Mouse (Mus musculus) hindbrain, embryonic 10.5 days (tissue): ENCODE results near the gene Dll3. TPM values are rescaled to one million over a fixed set of nuclear protein-coding genes. Genes with fewer than 3 reads are reported as not detected.

Experiments
- DNase-seq: peaks from one replicate; pipeline ENCODE4 v3.0.0-alpha.2; 2017; ENCODE audit warnings: low spot score
- H3K27ac ChIP-seq: fragments of 300-500 bp; sonication (generic); 2 replicates; pipeline ENCODE4 v1.5.1; 2016; ENCODE audit warnings: mild to moderate bottlenecking, moderate library complexity
- H3K27me3 ChIP-seq: fragments of 300-500 bp; sonication (generic); 2 replicates; pipeline ENCODE4 v1.6.1; 2016; ENCODE audit warnings: mild to moderate bottlenecking; ENCODE audit not compliant: poor library complexity, insufficient read depth, severe bottlenecking
- H3K36me3 ChIP-seq: fragments of 300-500 bp; sonication (generic); 2 replicates; pipeline ENCODE4 v1.6.1; 2016; ENCODE audit warnings: mild to moderate bottlenecking, moderate library complexity
- H3K4me1 ChIP-seq: fragments of 300-500 bp; sonication (generic); replicated peaks from 2 replicates; pipeline ENCODE4 v1.6.1; 2016; ENCODE audit warnings: mild to moderate bottlenecking
- H3K4me3 ChIP-seq: fragments of 300-500 bp; sonication (generic); 2 replicates; pipeline ENCODE4 v1.5.1; 2016; ENCODE audit warnings: mild to moderate bottlenecking, moderate library complexity
- H3K9me3 ChIP-seq: fragments of 300-500 bp; sonication (generic); 2 replicates; pipeline ENCODE4 v1.6.1; 2016; ENCODE audit warnings: mild to moderate bottlenecking, moderate library complexity
- WGBS: fragments of 180-500 bp; shearing (Covaris S2); methylation state at CpG from one replicate; pipeline ENCODE4 v1.1.7; 2016; 5-methylcytosine and 5-hydroxymethylcytosine counted together
- polyA plus RNA-seq: library from polyadenylated mRNA; unstranded; fragments of >200 nt; fragmentation: Nextera tagmentation; extraction: Ambion mirVana; gene quantifications from 2 replicates; pipeline ENCODE4 v1.2.1, GENCODE M21; 2016

The Dll3 gene
- polyA plus RNA-seq, 1 experiment from 2014 or later: 88.5 TPM

GRCm38 (mm10) chr7:28294481-28294880 lies 7.6 kb downstream of the Dll3 start:
- H3K4me3 ChIP-seq: peak overlapping the region; percentile 61
- peaks cover 58% of the 10 kb centered on the region for H3K4me1 ChIP-seq
- H3K36me3 ChIP-seq: peaks cover 41% of the 10 kb centered on the region
- peaks cover 100% of the 10 kb centered on the region for H3K27me3 ChIP-seq
- peak overlapping the region; percentile 74 for H3K27ac ChIP-seq
- DNase-seq: peak; percentile 83
- no peaks in the 10 kb centered on the region for H3K9me3 ChIP-seq
- 6% methylated on average over 63 of the region's 63 CpGs for WGBS

- DNase-seq: peak; percentile 61
- Histone ChIP-seq H3K4me3 (peak within 1 kb of the TSS; percentile 45), H3K27ac (peak within 1 kb of the TSS; percentile 74), H3K27me3 (peaks cover 88% of the 10 kb centered on the region), H3K9me3 (no peaks in the 10 kb centered on the region), H3K36me3 (peaks cover 22% of the 10 kb centered on the region), H3K4me1 (peaks cover 45% of the 10 kb centered on the region)
- under 1% methylated on average over 52 of the region's 52 CpGs for WGBS
Observed at GRCm38 (mm10) chr7:28290638-28291590, 11.1 kb downstream of the Dll3 start, which contains the start of gene Selenov. Gene Selenov, minus strand, starts transcription at chr7:28291186.

- DNase-seq: peak; percentile 48
- WGBS: 0% methylated on average over 16 of the region's 18 CpGs
- Histone ChIP-seq H3K4me1 (peaks cover 42% of the 10 kb centered on the region), H3K27ac (peak overlapping the region; percentile 74), H3K27me3 (peaks cover 80% of the 10 kb centered on the region), H3K9me3 (no peaks in the 10 kb centered on the region), H3K36me3 (peaks cover 20% of the 10 kb centered on the region), H3K4me3 (peak overlapping the region; percentile 45)
Observed at GRCm38 (mm10) chr7:28290165-28290564, 11.9 kb downstream of the Dll3 start.

GRCm38 (mm10) chr7:28280630-28281029 lies 21.4 kb downstream of the Dll3 start:
- Histone ChIP-seq H3K27ac (no peak overlapping the region), H3K27me3 (no peaks in the 10 kb centered on the region), H3K9me3 (no peaks in the 10 kb centered on the region), H3K4me3 (no peak overlapping the region), H3K36me3 (no peaks in the 10 kb centered on the region), H3K4me1 (peaks cover 11% of the 10 kb centered on the region)
- WGBS: 73% methylated on average over 7 of the region's 7 CpGs
- DNase-seq: no peak

DNA sequence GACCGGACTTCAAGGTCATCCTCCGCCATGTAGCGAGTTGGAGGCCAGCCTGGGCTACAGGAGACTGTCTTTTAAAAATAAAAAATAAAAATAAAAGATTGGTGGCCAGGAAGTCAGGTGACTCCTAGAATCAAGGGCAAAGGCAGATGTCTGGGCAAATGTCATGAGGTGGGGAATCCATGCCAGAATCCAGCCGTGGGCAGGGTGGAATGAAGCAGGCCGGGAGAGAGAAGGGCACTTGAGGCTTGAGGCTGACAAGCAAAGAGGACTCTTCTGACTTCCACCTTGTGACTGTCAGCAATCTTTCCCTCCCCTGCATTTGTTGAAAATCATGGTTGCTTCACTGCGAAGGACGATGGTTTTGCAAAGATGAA lies 23.8 kb downstream of the Dll3 start:
- 84% methylated on average over 7 of the region's 7 CpGs for WGBS
- DNase-seq: no peak
- H3K9me3 ChIP-seq: no peaks in the 10 kb centered on the region

DNA sequence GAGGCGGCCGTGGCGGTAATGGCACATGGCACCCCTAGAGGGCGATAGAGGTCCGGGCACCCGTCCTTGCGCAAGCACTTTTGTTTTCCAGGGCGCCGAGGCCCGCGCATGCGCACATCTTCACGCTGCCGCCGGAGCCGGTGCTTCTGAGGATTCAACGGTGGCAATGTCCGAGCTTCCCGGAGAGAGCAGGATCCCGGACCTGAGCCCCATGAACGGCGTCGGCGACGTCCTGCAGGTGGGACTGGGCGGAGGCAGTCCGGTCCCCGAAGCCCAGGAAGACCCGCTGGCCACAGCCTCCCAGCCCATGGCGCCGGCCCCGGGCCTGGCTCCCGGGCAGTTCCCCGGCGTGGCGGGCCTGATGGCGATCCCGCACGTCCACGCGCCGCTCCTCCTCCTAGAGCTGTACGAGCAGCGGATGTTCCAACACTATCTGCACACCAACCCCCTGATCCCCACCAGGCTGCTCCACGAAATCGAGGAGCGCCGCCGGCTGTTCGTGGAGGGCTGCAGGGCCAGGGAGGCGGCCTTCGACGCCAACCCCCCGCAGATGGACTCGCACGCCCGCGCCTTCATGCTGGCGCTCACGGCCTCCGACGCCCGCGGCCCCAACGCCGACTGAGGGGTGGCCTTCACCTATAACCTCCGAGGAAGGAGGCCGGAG lies 24.3 kb downstream of the Dll3 start, which contains the start of gene Eid2b:
TSS of gene Eid2b (plus strand) at position 125 of the 664 bp plus-strand sequence.
- Histone ChIP-seq H3K36me3 (peaks cover 11% of the 10 kb centered on the region), H3K9me3 (no peaks in the 10 kb centered on the region), H3K27ac (peak within 1 kb of the TSS; percentile 93), H3K4me1 (peaks cover 11% of the 10 kb centered on the region), H3K4me3 (peak within 1 kb of the TSS; percentile 61), H3K27me3 (no peaks in the 10 kb centered on the region)
- WGBS: 3% methylated on average over 68 of the region's 68 CpGs
- DNase-seq: peak; percentile 96

More for the DNA sequence above, 23.8 kb downstream of the Dll3 start:
- peak overlapping the region; percentile 93 for H3K27ac ChIP-seq
- H3K4me1 ChIP-seq: peaks cover 11% of the 10 kb centered on the region
- no peaks in the 10 kb centered on the region for H3K27me3 ChIP-seq
- H3K36me3 ChIP-seq: peaks cover 6% of the 10 kb centered on the region
- H3K4me3 ChIP-seq: peak overlapping the region; percentile 61

DNA sequence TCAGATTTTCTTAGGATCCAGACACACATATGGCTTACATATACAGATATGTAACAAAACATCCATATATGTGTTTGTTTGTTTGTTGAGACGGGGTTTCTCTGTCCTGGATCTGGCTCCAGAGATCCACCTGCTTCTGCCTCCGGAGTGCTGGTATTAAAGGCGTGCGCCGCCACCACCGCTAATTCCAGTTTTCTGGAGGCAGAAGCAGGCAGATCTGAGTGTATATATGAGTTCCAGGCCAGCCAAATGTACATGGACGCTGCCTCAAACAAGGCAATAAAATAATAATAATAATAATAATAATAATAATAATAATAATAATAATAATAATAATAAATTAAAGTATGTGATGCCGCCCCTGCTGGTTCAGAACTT lies 24.8 kb downstream of the Dll3 start:
- no peaks in the 10 kb centered on the region for H3K9me3 ChIP-seq
- WGBS: 61% methylated on average over 8 of the region's 8 CpGs
- H3K4me3 ChIP-seq: no peak overlapping the region
- H3K27ac ChIP-seq: no peak overlapping the region
- H3K27me3 ChIP-seq: no peaks in the 10 kb centered on the region
- peaks cover 11% of the 10 kb centered on the region for H3K4me1 ChIP-seq
- peaks cover 17% of the 10 kb centered on the region for H3K36me3 ChIP-seq
- DNase-seq: no peak

DNA sequence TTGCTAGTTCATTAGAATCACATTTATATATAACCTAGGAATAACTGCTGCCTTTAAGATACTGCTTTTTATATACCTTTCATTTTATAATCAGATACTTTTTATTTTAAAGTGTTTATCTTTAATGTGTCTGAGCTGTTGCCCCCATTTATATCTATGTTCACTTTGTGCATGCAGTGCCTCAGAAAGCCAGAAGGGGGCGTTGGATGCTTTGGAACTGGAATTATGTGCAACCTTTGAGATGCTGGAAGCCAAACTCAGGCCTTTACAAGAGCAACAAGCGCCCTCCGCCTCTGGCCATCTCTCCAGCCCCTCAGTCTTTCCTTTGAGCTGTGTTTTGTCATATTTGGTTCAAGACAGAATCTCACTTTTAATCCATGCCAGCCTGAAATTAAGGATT lies 30.3 kb downstream of the Dll3 start:
- Histone ChIP-seq H3K4me1 (peaks cover 8% of the 10 kb centered on the region), H3K4me3 (no peak overlapping the region), H3K9me3 (0 out of 2 replicates have a peak, but pooled peaks cover 13% of the 10 kb centered on the region), H3K27me3 (no peaks in the 10 kb centered on the region), H3K27ac (no peak overlapping the region), H3K36me3 (peaks cover 48% of the 10 kb centered on the region)
- WGBS: 65% methylated on average over 3 of the region's 3 CpGs
- no peak for DNase-seq

GRCm38 (mm10) chr7:28269355-28269754 lies 32.7 kb downstream of the Dll3 start:
- peaks cover 48% of the 10 kb centered on the region for H3K36me3 ChIP-seq
- DNase-seq: no peak
- H3K27me3 ChIP-seq: no peaks in the 10 kb centered on the region
- H3K4me1 ChIP-seq: peaks cover 8% of the 10 kb centered on the region
- no peak overlapping the region for H3K27ac ChIP-seq
- H3K4me3 ChIP-seq: no peak overlapping the region
- 90% methylated on average over 12 of the region's 12 CpGs for WGBS
- 0 out of 2 replicates have a peak, but pooled peaks cover 13% of the 10 kb centered on the region for H3K9me3 ChIP-seq

GRCm38 (mm10) chr7:28268576-28268975 lies 33.5 kb downstream of the Dll3 start:
- no peak for DNase-seq
- Histone ChIP-seq H3K27ac (peak overlapping the region; percentile 97), H3K4me1 (peaks cover 8% of the 10 kb centered on the region), H3K9me3 (0 out of 2 replicates have a peak, but pooled peaks cover 13% of the 10 kb centered on the region), H3K27me3 (no peaks in the 10 kb centered on the region), H3K36me3 (peaks cover 45% of the 10 kb centered on the region), H3K4me3 (peak overlapping the region; percentile 84)
- 31% methylated on average over 16 of the region's 16 CpGs for WGBS

DNA sequence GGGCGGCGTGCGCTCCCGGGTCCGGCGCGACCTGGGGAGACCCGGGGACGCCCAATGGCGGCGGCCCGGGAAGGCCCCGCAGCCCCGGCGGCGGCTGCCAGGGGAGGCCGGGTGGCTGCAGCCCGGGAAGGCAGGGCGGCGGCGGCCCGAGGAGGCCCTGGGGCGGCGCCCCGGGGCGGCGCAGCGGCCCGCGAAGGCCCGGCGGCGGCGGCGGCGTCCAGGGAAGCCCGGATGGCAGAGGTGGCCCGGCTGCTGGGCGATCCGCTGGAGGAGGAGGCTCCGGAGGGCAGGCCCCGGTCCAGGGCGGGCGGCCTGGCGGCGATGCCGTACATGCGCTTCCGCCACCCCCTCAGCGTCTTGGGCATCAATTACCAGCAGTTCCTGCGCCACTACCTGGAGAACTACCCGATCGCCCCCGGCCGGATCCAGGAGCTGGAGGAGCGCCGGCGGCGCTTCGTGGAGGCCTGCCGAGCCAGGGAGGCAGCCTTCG lies 34.0 kb downstream of the Dll3 start:
- peaks cover 40% of the 10 kb centered on the region for H3K36me3 ChIP-seq
- H3K4me1 ChIP-seq: peaks cover 8% of the 10 kb centered on the region
- H3K9me3 ChIP-seq: 0 out of 2 replicates have a peak, but pooled peaks cover 13% of the 10 kb centered on the region
- H3K27ac ChIP-seq: peak overlapping the region; percentile 97
- no peaks in the 10 kb centered on the region for H3K27me3 ChIP-seq
- peak overlapping the region; percentile 84 for H3K4me3 ChIP-seq
- peak; percentile 71 for DNase-seq
- WGBS: under 1% methylated on average over 62 of the region's 62 CpGs

DNA sequence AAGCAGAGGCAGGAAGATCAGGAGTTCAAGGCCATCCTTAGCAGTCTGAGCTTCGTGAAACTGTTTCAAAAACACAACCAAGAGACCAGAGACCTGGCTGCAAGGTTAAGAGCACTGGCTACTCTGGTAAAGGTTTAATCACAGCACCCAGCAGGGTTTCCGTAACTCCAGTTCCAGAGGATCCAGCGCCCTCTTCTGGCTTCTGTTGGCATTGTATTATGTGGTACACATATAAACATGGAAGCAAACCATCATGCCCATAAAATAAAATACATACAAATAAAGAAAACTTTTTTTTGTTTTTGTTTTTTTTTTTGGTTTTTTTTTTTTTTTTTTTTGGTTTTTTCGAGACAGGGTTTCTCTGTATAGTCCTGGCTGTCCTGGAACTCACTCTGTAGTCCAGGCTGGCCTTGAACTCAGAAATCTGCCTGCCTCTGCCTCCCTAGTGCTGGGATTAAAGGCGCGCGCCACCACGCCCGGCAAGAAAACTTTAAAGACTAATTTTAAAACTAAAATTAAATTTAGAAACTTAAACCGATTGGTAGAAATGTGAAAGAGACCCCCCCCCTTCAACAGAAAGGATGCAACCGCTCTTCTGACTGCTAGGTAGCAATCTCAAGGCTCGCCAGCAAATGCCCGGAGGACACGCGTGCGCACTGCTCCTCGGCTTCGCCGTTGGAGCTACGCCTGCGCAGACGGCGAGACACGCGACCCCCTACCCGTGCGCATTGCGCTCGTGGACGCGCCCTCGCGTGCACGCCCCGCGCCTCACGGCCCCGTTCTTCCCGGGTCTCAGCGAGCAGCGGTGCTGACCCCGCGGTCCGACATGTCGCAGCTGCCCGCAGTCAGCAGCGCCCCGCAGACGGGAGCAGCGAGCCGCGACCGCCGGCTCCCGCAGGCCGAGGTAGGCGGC lies 34.7 kb downstream of the Dll3 start, which contains the start of gene Eid2:
TSS of gene Eid2 (plus strand) at position 753 of the 913 bp plus-strand sequence.
- 7% methylated on average over 57 of the region's 57 CpGs for WGBS
- Histone ChIP-seq H3K4me1 (peaks cover 8% of the 10 kb centered on the region), H3K27ac (peak within 1 kb of the TSS; percentile 97), H3K36me3 (peaks cover 33% of the 10 kb centered on the region), H3K9me3 (0 out of 2 replicates have a peak, but pooled peaks cover 13% of the 10 kb centered on the region), H3K27me3 (no peaks in the 10 kb centered on the region), H3K4me3 (peak within 1 kb of the TSS; percentile 84)
- DNase-seq: peak; percentile 89
